Mouse (Mus musculus): ENCODE results near the gene Ccdc142. TPM values are rescaled to one million over a fixed set of nuclear protein-coding genes. Genes with fewer than 3 reads are reported as not detected.

Ccdc142 gene
- total RNA-seq, 2 experiments from 2014 or later: 1.4 to 1.7 TPM

Small RNAs within 50 kb of the gene (microRNA-seq; reads per million reads assigned to microRNA genes)
- not detected for gene Mir3470a

Other genes starting within 250 kb of the Ccdc142 start
- under 1 TPM; 0.34 to 0.47 TPM for gene Sema4f, start 161.8 kb upstream of the Ccdc142 start, total RNA-seq (2021)
- under 1 TPM in 1 of 2 experiments, not detected in 1; 0.17 TPM for gene M1ap, start 154.7 kb upstream of the Ccdc142 start, total RNA-seq (2021)
- 1 to 10 TPM; 2.9 to 3.2 TPM for gene Dok1, start 68.1 kb upstream of the Ccdc142 start, total RNA-seq (2021)
- gene Loxl3, start 67.4 kb upstream of the Ccdc142 start, total RNA-seq (2021): 1 to 10 TPM; 2.0 to 4.2 TPM
- 10 to 100 TPM; 65.5 to 73.0 TPM for gene Aup1, start 47.1 kb upstream of the Ccdc142 start, total RNA-seq (2021)
- 10 to 100 TPM; 31.8 to 33.9 TPM for gene Htra2, start 46.3 kb upstream of the Ccdc142 start, total RNA-seq (2021)
- gene Dqx1, start 43.8 kb upstream of the Ccdc142 start, total RNA-seq (2021): under 1 TPM; 0.36 to 0.52 TPM
- not detected for gene Tlx2, start 31.3 kb upstream of the Ccdc142 start, total RNA-seq (2021)
- gene Pcgf1, start 23.7 kb upstream of the Ccdc142 start, total RNA-seq (2021): 1 to 10 TPM; 8.0 to 9.6 TPM
- gene Lbx2, start 15.2 kb upstream of the Ccdc142 start, total RNA-seq (2021): 1 to 10 TPM; 1.3 TPM
- gene Gm42688, start within 50 bp of the Ccdc142 start, total RNA-seq (2021): 1 to 10 TPM in 1 of 2 experiments, under 1 TPM in 1; 0.99 to 1.6 TPM
- 100 to 1,000 TPM; 127 to 151 TPM for gene Mrpl53, start 7.4 kb downstream of the Ccdc142 start, total RNA-seq (2021)
- gene Mogs, start 13.9 kb downstream of the Ccdc142 start, total RNA-seq (2021): 1 to 10 TPM; 8.4 to 9.0 TPM
- 10 to 100 TPM; 72.5 to 74.0 TPM for gene Wbp1, start 20.0 kb downstream of the Ccdc142 start, total RNA-seq (2021)
- gene Ino80b, start 23.8 kb downstream of the Ccdc142 start, total RNA-seq (2021): 10 to 100 TPM in 1 of 2 experiments, 1 to 10 TPM in 1; 7.0 to 12.7 TPM
- gene Rtkn, start 33.9 kb downstream of the Ccdc142 start, total RNA-seq (2021): 1 to 10 TPM; 2.8 to 5.4 TPM
- gene Wdr54, start 54.8 kb downstream of the Ccdc142 start, total RNA-seq (2021): 1 to 10 TPM; 1.0 to 2.3 TPM
- gene 1700003E16Rik, start 54.8 kb downstream of the Ccdc142 start, total RNA-seq (2021): under 1 TPM in 1 of 2 experiments, not detected in 1; 0.17 TPM
- gene Dctn1, start 64.3 kb downstream of the Ccdc142 start, total RNA-seq (2021): 100 to 1,000 TPM; 134 to 136 TPM
- not detected for gene Slc4a5, start 118.2 kb downstream of the Ccdc142 start, total RNA-seq (2021)
- gene Mthfd2, start 224.3 kb downstream of the Ccdc142 start, total RNA-seq (2021): 1 to 10 TPM; 2.4 to 2.6 TPM
- 10 to 100 TPM; 24.9 to 25.0 TPM for gene Mob1a, start 224.4 kb downstream of the Ccdc142 start, total RNA-seq (2021)
- 100 to 1,000 TPM; 371 to 393 TPM for gene Bola3, start 247.5 kb downstream of the Ccdc142 start, total RNA-seq (2021)

Measured in heart, postnatal 25 days (tissue).